Mouse (Mus musculus): ENCODE results near the gene Zscan18. TPM values are rescaled to one million over a fixed set of nuclear protein-coding genes. Genes with fewer than 3 reads are reported as not detected.

The Zscan18 gene
- polyA plus RNA-seq, 1 experiment from 2014 or later, result 20.1 TPM

GRCm38 (mm10) chr7:12787333-12787732 lies 16.1 kb downstream of the Zscan18 start:
- Histone ChIP-seq H3K9me3 (no peaks in the 10 kb centered on the region), H3K36me3 (no peaks in the 10 kb centered on the region), H3K27me3 (no peaks in the 10 kb centered on the region), H3K4me1 (replicated peaks) (peaks cover 6% of the 10 kb centered on the region; the same call in 1 of the 2 replicates), H3K27ac (no peak overlapping the region), H3K4me3 (no peak overlapping the region), H3K9ac (no peak overlapping the region), H3K4me2 (no peak overlapping the region)
- no peak for ATAC-seq (ENCODE audit: low FRiP score)
- WGBS, result 81% methylated on average over 6 of the region's 6 CpGs

DNA sequence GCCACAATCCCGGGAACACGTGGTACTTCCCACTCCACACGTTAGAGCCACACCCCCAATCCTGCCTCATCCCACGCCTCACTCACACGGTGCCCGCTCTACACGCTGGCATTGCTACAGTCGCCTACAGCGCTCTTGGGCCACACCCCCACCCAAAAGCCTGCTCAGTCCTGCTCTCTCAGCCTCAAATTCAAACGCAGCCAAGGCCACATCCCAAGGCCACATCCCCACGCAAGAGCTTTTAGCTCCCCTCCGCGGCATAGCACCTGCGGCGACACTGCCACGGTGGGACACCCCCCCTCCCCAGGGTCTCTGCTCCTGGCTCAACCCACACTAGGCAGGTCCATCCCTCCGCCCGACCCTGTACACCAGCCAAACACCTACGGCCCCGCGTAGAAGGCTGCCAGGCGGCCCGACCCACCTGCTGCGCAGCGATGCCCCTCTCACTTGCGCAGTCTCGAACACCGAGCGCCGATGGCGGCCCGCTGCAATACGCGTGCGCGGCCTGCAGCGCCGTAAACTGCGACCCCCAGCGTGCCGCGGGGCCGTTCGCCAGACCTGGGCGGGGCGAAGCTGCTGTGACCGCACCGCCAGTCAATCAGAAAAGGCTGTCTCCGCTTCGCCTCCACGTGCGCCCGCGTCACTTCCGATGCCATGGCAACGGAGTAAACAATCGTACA lies 23.1 kb downstream of the Zscan18 start:
- WGBS, result under 1% methylated on average over 57 of the region's 57 CpGs
- peaks cover 3% of the 10 kb centered on the region for H3K36me3 ChIP-seq
- peak overlapping the region; percentile 74 for H3K27ac ChIP-seq
- H3K4me2 ChIP-seq, result peak overlapping the region; percentile 91
- H3K4me3 ChIP-seq, result peak overlapping the region; percentile 73
- peak; percentile 95 for ATAC-seq (ENCODE audit: low FRiP score)
- H3K4me1 ChIP-seq (replicated peaks), result peaks cover 12% of the 10 kb centered on the region
- H3K27me3 ChIP-seq, result no peaks in the 10 kb centered on the region
- H3K9ac ChIP-seq, result peak overlapping the region; percentile 87
- no peaks in the 10 kb centered on the region for H3K9me3 ChIP-seq

- Histone ChIP-seq H3K9ac (peak overlapping the region; percentile 87), H3K4me3 (peak overlapping the region; percentile 73), H3K4me1 (replicated peaks) (peaks cover 12% of the 10 kb centered on the region), H3K4me2 (peak overlapping the region; percentile 91), H3K27ac (no peak overlapping the region), H3K9me3 (no peaks in the 10 kb centered on the region), H3K36me3 (peaks cover 8% of the 10 kb centered on the region), H3K27me3 (no peaks in the 10 kb centered on the region)
- WGBS, result 24% methylated on average over 10 of the region's 10 CpGs
- no peak for ATAC-seq (ENCODE audit: low FRiP score)
Measured at GRCm38 (mm10) chr7:12779782-12780150, 23.7 kb downstream of the Zscan18 start.

GRCm38 (mm10) chr7:12779141-12779540 lies 24.3 kb downstream of the Zscan18 start:
- no peaks in the 10 kb centered on the region for H3K9me3 ChIP-seq
- H3K4me1 ChIP-seq (replicated peaks), result peaks cover 12% of the 10 kb centered on the region
- H3K9ac ChIP-seq, result no peak overlapping the region
- peaks cover 14% of the 10 kb centered on the region for H3K36me3 ChIP-seq
- WGBS, result 94% methylated on average over 5 of the region's 5 CpGs
- peak overlapping the region; percentile 91 for H3K4me2 ChIP-seq
- H3K27ac ChIP-seq, result no peak overlapping the region
- no peak for ATAC-seq (ENCODE audit: low FRiP score)
- no peaks in the 10 kb centered on the region for H3K27me3 ChIP-seq
- no peak overlapping the region for H3K4me3 ChIP-seq

GRCm38 (mm10) chr7:12774606-12775005 lies 28.8 kb downstream of the Zscan18 start:
- ATAC-seq (ENCODE audit: low FRiP score), result no peak
- no peaks in the 10 kb centered on the region for H3K27me3 ChIP-seq

GRCm38 (mm10) chr7:12774111-12774510 lies 29.3 kb downstream of the Zscan18 start:
- 95% methylated on average over 9 of the region's 9 CpGs for WGBS
- H3K4me3 ChIP-seq, result no peak overlapping the region
- no peak overlapping the region for H3K9ac ChIP-seq
- ATAC-seq (ENCODE audit: low FRiP score), result no peak
- peaks cover 1% of the 10 kb centered on the region; the same call in 1 of the 2 replicates for H3K4me1 ChIP-seq (replicated peaks)
- H3K27me3 ChIP-seq, result no peaks in the 10 kb centered on the region
- no peak overlapping the region for H3K4me2 ChIP-seq
- peaks cover 65% of the 10 kb centered on the region for H3K36me3 ChIP-seq
- no peaks in the 10 kb centered on the region for H3K9me3 ChIP-seq
- no peak overlapping the region for H3K27ac ChIP-seq

More at GRCm38 (mm10) chr7:12774606-12775005, 28.8 kb downstream of the Zscan18 start:
- Histone ChIP-seq H3K4me3 (no peak overlapping the region), H3K9ac (no peak overlapping the region), H3K4me2 (no peak overlapping the region), H3K27ac (no peak overlapping the region), H3K9me3 (no peaks in the 10 kb centered on the region), H3K36me3 (peaks cover 60% of the 10 kb centered on the region), H3K4me1 (replicated peaks) (peaks cover 6% of the 10 kb centered on the region)
- 93% methylated on average over 1 of the region's 1 CpGs for WGBS

- Histone ChIP-seq H3K4me1 (replicated peaks) (no peaks in the 10 kb centered on the region), H3K27ac (peak overlapping the region; percentile 10; the same call in 1 of the 2 replicates), H3K9ac (no peak overlapping the region), H3K27me3 (no peaks in the 10 kb centered on the region), H3K4me3 (no peak overlapping the region), H3K4me2 (peak overlapping the region; percentile 18; the same call in 1 of the 2 replicates), H3K9me3 (peaks cover 12% of the 10 kb centered on the region), H3K36me3 (peaks cover 6% of the 10 kb centered on the region; the same call in 1 of the 2 replicates)
- WGBS, result 79% methylated on average over 24 of the region's 24 CpGs
- ATAC-seq (ENCODE audit: low FRiP score), result peak; percentile 63
Measured at GRCm38 (mm10) chr7:12749431-12750198, 53.8 kb downstream of the Zscan18 start.

- Histone ChIP-seq H3K36me3 (no peaks in the 10 kb centered on the region), H3K27ac (no peak within 1 kb of the TSS), H3K9ac (no peak within 1 kb of the TSS), H3K9me3 (peaks cover 13% of the 10 kb centered on the region; the same call in 1 of the 2 replicates), H3K4me2 (no peak within 1 kb of the TSS), H3K27me3 (no peaks in the 10 kb centered on the region), H3K4me1 (replicated peaks) (no peaks in the 10 kb centered on the region), H3K4me3 (no peak within 1 kb of the TSS)
- no peak for ATAC-seq (ENCODE audit: low FRiP score)
- WGBS, result 44% methylated on average over 1 of the region's 1 CpGs
Measured at GRCm38 (mm10) chr7:12734904-12735303, 68.5 kb downstream of the Zscan18 start, which contains the start of gene Vmn2r56. TSS of gene Vmn2r56 (minus strand) at chr7:12735004.

Other genes with a start within 250 kb of the Zscan18 start
- gene Vmn2r53, start 194.8 kb downstream of the Zscan18 start, polyA plus RNA-seq (2015; fragmentation: Nextera tagmentation; extraction: Ambion mirVana), result 0.01 TPM in 1 of 2 replicates, not detected in the other
- gene Vmn2r54, start 163.3 kb downstream of the Zscan18 start, polyA plus RNA-seq (2015; fragmentation: Nextera tagmentation; extraction: Ambion mirVana), result not detected in 2 replicates
- not detected in 2 replicates for gene Vmn2r55, start 118.6 kb downstream of the Zscan18 start, polyA plus RNA-seq (2015; fragmentation: Nextera tagmentation; extraction: Ambion mirVana)
- gene Vmn2r56, start 68.6 kb downstream of the Zscan18 start, polyA plus RNA-seq (2015; fragmentation: Nextera tagmentation; extraction: Ambion mirVana), result not detected in 2 replicates
- gene Zfp329, start 15.2 kb upstream of the Zscan18 start, polyA plus RNA-seq (2015; fragmentation: Nextera tagmentation; extraction: Ambion mirVana), result 30.6 and 31.3 TPM in 2 replicates
- gene Zfp110, start 31.1 kb upstream of the Zscan18 start, polyA plus RNA-seq (2015; fragmentation: Nextera tagmentation; extraction: Ambion mirVana), result 28.9 and 33.3 TPM in 2 replicates
- 7.0 and 7.3 TPM in 2 replicates for gene Zfp128, start 77.5 kb upstream of the Zscan18 start, polyA plus RNA-seq (2015; fragmentation: Nextera tagmentation; extraction: Ambion mirVana)
- gene Zscan22, start 94.2 kb upstream of the Zscan18 start, polyA plus RNA-seq (2015; fragmentation: Nextera tagmentation; extraction: Ambion mirVana), result 10.6 and 10.9 TPM in 2 replicates
- gene Rps5, start 118.7 kb upstream of the Zscan18 start, polyA plus RNA-seq (2015; fragmentation: Nextera tagmentation; extraction: Ambion mirVana), result 661 and 665 TPM in 2 replicates
- gene Rnf225, start 123.8 kb upstream of the Zscan18 start, polyA plus RNA-seq (2015; fragmentation: Nextera tagmentation; extraction: Ambion mirVana), result 0.70 TPM in 2 replicates
- 13.6 and 13.7 TPM in 2 replicates for gene Zfp324, start 162.2 kb upstream of the Zscan18 start, polyA plus RNA-seq (2015; fragmentation: Nextera tagmentation; extraction: Ambion mirVana)
- 12.4 and 13.2 TPM in 2 replicates for gene Zfp446, start 174.2 kb upstream of the Zscan18 start, polyA plus RNA-seq (2015; fragmentation: Nextera tagmentation; extraction: Ambion mirVana)
- gene Slc27a5, start 194.6 kb upstream of the Zscan18 start, polyA plus RNA-seq (2015; fragmentation: Nextera tagmentation; extraction: Ambion mirVana), result 0.19 and 0.44 TPM in 2 replicates
- gene Trim28, start 195.5 kb upstream of the Zscan18 start, polyA plus RNA-seq (2015; fragmentation: Nextera tagmentation; extraction: Ambion mirVana), result 216 and 239 TPM in 2 replicates
- 37.0 and 37.4 TPM in 2 replicates for gene Zbtb45, start 206.4 kb upstream of the Zscan18 start, polyA plus RNA-seq (2015; fragmentation: Nextera tagmentation; extraction: Ambion mirVana)
- gene Chmp2a, start 231.2 kb upstream of the Zscan18 start, polyA plus RNA-seq (2015; fragmentation: Nextera tagmentation; extraction: Ambion mirVana), result 181 and 184 TPM in 2 replicates
- 80.3 and 95.9 TPM in 2 replicates for gene Ube2m, start 234.6 kb upstream of the Zscan18 start, polyA plus RNA-seq (2015; fragmentation: Nextera tagmentation; extraction: Ambion mirVana)